Mouse (Mus musculus): ENCODE data around the gene Rps28.
"Not testable (repeated sequence)": the region's sequence is repeated elsewhere in the genome, so short reads cannot be mapped to it uniquely, and the experiment has no call there.

Gene Rps28

DNA sequence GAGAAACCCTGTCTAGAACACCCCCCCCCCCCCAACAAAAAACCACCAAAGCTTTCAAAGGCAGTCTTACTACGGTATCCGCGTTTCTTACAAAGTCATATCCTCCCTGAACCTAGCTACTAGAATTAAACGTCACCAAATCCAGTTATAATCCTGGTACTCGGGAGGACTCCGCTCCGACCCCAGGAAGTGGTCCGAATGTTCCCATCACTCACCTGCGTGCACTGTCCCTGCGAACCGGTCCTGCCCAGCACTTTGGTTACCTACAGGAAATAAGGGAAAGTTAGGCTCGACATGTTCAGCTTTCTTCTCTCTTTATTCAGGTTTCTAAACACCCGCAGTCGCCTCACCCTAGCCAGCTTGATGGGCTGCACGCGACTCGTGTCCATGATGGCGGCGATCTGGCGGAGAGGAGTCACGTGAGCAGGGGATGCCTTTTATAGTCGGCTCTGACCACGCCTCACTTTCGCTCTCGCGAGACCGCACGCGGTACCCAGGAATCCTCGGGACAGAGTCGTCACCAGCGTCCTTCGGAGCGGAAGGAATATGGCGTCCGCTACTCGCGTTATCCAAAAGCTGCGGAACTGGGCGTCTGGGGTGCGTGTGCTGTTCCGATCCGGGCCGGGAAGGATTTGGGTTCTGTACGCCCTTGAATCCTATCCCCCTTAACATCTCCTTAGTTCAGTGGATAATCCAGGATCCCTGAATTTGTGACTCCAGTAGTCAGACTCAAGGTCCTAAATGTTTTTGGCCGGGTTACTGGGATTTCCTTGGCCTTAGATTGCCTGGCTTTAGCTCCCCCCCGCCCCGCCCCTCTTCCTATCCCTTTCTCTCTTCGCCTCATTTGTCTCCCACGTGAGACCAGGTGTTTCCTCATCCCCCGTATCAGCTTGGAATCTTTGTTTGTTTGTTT is at the start of gene Rps28, which contains the start of gene Ndufa7:
Gene Rps28 (minus strand): TSS at position 479 of the 913 bp plus-strand sequence.
Gene Ndufa7 (plus strand): TSS at position 489 of the 913 bp plus-strand sequence.
- DNase-seq (ENCODE audit: low spot score in 2 of 2) = peak; percentile 97 to 99

DNA sequence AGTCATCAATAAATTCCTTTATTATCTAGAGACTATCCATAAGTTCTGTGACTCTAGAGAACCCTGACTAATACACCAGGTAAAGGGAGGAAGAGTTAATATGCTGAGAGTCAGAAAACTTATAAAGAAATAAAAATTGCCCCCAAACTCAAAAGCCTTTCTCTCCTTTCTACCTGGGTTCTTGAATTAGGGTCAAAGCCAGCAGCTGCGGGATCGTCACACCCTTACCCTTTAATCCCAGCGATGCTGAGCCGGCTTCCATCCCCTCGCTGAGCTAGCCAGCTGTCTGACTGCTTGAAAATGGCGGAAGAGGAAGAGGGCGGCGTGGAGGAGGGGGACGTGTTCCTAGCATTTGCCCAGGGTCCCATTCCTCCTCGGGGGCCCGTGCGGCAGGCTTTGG is 49.2 kb upstream of the Rps28 start, which contains the start of gene Gm7029:
Gene Gm7029 (plus strand): TSS at position 301 of the 400 bp plus-strand sequence.
- not testable (repeated sequence) for DNase-seq (ENCODE audit: low spot score in 2 of 2)

DNA sequence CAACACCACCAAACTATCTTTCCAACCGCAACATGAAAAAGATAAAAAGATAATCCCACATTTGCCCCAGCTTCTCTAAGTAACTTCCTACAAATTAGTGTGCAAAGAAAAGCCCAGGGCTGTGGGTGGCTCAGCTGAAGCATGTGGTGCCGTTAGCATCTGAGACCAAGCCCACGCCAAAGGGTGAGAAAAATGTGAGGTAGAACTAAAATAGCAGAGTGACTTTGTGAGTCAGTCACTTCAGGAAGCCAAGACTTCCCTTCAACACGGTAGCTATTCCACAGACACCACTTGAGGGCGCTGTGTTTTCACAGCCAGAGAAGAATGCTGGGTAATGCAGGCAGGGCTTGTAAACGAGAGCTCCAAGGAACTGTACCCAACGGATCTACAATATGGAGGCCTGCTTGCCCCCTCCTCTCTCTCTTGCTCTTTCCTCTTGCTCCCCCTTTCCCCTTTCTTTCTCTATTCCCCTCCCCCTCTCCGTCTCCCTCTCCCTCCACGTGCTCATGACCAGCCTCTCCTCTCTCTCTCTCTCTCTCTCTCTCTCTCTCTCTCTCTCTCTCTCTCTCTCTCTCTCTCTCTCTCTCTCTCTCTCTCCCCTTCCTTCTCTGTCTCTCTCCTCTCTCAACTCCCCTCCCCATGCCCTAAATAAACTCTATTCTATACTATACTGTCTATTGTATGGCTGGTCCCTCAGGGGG is 41.1 kb upstream of the Rps28 start:
- no peak for DNase-seq (ENCODE audit: low spot score in 2 of 2)

DNA sequence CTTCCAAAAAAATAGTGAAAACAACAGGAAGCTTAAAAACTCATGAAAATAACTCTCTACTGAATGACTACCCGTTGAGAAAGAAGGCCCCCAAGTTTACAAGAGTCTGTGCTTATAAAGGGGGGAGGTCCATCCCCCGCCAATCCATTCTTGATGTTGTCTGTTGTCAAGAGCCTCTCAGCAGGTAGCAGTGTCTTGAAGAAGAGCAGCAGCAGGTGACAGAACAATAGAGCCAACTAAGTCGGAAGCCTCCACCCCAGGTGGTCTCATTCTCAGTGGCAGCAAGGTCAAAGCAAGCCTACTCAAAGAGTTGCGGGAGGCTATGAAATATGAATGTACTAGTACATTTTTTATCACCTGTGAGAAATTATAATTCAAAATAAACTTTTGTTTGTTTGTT is 33.5 kb upstream of the Rps28 start:
- DNase-seq (ENCODE audit: low spot score in 2 of 2) = no peak

DNA sequence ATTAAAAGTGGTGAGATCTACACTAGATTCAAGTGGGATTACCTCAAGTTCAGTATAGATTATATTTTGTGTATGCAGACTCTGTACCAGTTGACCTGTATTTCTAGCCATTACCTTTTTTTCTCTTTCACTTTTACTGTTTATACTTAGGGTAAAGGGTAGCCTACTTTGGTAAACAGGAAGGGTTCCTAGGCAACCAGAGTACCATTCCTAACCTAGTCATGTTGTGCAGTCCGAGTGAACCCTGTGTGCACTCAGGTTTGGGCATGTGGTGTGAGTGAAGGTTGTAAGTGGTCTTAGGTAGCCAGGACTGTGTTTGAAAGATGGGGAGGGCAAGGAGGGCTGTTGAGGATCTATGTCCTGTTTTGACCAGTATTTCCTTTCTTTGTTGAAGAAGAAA is 27.0 kb upstream of the Rps28 start:
- no peak for DNase-seq (ENCODE audit: low spot score in 2 of 2)

DNA sequence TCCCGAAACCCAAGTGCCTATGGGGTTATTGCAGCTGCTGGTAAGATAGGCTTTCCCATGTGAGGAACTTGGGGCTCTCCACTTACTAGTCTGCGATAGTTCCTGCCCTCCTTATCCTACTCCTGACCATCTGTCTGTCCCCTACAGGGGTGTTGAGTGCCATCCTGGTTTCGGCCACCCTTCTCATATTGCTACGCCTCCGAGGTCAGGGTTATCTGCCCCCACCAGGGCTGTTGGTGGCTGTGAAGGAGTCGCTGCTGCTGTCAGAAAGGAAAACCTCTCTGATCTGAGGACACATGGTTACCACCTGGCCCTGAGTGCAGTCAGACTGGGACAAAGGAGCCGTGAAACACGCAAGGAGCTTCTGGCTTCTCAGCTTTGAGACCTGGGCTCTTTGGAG is 23.8 kb upstream of the Rps28 start:
- DNase-seq (ENCODE audit: low spot score in 2 of 2) = no peak

DNA sequence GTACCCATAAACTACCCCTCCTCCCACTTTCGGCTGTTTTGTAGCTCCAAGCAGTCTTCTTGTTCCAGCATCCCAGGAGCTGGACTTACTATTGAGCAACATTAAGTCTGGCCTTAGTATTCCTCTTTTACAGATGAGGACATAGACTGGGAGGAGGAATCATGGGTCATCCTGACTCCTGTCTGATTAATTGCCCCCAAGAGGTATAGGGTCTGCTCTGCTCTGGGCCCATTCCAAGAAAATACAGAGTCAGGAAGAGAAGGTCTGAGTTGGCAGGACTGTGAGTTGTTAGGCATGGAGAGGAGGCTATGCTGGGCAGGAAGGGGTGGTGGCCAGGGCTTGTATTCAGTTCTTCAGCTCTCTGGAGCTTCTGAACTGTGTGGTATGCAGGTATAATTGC is 19.8 kb upstream of the Rps28 start:
- no peak for DNase-seq (ENCODE audit: low spot score in 2 of 2)

DNA sequence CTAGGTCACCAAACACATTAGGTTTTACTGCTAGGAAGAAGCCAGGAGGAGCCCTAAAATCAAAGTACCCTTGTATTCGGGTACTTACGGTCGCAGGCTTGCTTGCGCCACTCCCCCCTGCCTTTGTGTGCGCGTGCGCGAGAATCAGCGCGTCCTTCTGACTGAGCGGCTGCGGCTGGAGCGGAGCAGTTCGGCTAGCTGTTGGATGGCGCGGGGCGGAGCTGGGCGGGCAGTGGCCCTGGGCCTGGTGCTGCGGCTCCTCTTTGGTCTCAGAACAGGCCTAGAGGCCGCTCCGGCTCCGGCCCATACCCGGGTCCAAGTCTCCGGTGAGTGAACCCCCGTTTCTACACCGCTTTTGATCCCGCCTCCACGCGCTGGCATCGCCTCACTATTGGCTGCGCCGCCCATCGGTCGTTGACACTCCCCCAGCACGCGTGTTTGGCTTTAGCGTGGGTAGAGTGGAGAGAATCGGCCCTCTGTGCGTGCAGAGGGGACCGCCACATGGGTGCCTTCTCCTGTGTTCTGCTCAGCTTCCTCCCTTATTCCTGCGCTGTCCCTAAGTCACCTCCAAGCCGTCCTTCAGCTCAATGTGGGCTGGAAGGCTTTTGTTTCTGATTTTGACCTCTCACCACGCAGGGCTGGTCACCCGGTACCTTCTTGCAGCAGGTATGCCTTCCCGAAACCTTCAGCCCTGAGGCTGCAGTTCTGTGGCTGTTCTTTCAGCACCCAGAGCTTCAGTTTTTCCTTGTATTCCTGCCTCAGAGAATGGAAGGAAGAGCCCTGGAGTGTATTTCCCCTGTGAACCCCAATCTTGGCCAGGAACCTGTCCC is 18.8 kb upstream of the Rps28 start, which contains the start of gene Cd320:
Gene Cd320 (plus strand): TSS at position 126 of the 830 bp plus-strand sequence.
- peak; percentile 85 to 87 for DNase-seq (ENCODE audit: low spot score in 2 of 2)

DNA sequence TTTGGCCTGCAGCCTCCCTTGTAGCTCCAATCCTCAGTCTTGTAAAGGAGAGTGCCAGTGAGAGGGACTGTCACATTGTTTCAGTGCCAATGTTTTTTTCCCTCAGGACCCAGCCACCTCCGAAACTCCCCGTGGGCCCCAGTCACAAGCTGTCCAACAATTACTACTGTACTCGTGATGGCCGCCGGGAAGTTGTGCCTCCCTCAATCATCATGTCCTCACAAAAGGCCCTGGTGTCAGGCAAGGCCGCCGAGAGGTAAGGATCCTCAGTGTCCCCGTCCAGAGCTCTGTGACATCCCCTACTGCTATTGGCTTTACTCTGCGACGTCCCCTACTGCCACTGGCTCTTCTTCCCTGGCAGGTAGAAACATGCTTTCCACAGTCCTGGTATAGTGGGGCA is 5.2 kb upstream of the Rps28 start:
- no peak for DNase-seq (ENCODE audit: low spot score in 2 of 2)

DNA sequence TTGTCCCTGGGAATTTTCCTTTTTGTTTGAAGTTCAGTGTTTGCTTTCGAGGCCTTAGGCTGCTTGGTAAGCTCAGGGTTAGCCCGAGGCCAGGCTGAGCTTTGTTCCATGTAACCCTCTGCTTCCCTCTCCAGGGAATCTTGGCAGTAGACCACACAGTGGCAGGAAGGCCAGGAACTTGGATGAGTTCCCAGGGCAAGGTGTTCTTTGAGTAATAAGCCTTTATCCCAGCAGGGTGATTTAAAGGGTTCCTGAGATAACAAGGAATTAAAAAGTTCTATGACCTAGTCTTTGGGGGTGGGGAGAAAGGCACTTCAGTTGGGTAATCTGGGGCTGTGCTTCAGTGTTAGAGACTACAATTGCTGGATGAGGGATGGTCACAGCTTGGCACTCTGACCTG is 4.5 kb upstream of the Rps28 start:
- no peak for DNase-seq (ENCODE audit: low spot score in 2 of 2)

DNA sequence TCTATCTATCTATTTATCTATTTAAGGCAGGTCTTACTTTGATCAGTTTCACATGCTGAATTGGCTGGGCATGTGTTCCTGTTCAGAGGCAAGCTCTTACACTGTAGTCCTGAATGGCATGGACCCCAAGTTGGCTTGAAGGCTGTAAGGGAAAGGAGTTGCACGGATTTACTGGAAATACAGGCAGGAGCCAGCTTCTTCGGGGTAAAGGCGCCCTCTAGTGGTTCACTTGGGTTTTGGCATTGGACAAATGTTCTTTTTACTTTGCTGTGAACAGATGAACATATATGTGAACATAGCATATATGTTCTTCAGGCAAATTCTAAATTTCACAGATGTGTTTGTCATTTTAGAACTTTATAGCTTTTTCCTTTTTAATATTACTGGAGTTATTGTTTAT is 2.5 kb upstream of the Rps28 start:
- peak; percentile 51 to 74 for DNase-seq (ENCODE audit: low spot score in 2 of 2)

DNA sequence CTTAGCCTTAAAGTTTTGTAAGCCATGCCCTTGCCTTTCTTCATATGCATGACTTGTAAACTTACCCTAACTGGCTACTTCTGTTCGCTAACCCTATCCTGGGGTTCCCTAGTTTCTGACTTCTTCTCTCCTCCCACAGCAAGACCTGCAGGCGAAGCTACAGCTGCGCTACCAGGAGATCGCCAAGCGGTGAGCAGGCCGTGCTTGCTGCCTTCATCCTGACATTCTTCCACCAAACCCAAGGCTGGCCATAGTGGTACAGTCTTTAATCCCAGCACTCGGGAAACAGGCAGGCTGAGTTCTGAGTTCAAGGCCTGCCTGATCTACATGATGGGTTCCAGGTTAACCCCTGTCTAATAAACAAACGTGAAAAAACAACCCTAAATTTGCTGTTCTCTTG is 1.1 kb upstream of the Rps28 start:
- DNase-seq (ENCODE audit: low spot score in 2 of 2) = no peak

DNA sequence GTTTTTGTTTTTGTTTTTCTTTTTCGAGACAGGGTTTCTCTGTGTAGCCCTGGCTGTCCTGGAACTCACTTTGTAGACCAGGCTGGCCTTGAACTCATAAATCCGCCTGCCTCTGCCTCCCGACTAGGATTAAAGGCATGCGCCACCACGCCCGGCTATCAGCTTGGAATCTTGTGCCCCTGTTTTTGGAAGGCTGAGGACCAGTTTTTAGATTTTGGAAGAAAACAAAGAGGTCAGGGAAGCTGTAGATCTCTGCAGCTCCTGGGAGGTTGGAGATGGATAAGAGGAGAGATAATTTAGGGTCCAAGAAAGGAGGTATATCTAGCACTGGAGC is 602 bp upstream of the Rps28 start:
- DNase-seq (ENCODE audit: low spot score in 2 of 2) = not testable (repeated sequence)

DNA sequence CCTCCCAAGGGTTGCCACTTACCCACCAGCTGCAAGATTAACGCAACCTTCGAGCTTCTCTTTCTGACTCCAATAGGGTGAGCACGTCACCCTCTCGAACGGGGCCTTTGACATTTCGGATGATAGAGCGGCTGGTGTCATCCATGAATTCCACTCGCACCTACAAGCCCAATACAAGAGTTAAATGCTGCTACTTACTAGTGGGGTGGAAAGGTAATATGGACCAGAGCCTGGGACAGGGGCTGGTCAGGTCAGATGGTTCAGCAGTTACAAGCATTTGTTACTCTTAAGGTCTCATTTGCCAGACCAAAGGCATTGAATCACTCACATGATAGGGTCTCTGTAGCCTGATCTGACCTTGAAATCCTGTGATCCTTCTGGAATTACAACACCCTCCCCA is 1.2 kb downstream of the Rps28 start:
- not testable (repeated sequence) for DNase-seq (ENCODE audit: low spot score in 2 of 2)

DNA sequence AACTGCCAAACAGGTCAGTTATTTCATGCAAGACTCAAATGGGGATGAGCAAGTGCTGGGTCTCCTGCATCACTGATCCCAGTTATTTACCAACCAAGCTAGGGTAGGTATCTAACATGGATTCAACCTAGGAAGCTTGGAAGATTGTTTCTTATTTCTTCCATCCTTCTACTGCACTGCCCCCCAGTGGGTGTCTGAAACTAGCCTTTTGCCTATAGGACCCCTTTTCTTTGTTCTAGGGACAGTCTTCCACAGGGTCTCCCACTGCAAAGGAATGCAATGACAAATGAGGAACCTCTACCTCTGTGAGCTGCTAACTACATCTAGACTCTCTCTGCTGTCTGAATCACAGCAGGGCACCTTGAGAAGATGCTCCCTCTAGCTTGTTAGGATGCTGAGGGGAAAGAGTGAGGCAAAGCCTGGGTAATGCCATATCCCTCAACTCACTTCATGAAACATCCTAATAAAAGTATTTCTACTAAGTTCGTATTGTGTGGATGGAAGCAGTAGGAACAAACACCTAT is 1.9 kb downstream of the Rps28 start:
- no peak for DNase-seq (ENCODE audit: low spot score in 2 of 2)

DNA sequence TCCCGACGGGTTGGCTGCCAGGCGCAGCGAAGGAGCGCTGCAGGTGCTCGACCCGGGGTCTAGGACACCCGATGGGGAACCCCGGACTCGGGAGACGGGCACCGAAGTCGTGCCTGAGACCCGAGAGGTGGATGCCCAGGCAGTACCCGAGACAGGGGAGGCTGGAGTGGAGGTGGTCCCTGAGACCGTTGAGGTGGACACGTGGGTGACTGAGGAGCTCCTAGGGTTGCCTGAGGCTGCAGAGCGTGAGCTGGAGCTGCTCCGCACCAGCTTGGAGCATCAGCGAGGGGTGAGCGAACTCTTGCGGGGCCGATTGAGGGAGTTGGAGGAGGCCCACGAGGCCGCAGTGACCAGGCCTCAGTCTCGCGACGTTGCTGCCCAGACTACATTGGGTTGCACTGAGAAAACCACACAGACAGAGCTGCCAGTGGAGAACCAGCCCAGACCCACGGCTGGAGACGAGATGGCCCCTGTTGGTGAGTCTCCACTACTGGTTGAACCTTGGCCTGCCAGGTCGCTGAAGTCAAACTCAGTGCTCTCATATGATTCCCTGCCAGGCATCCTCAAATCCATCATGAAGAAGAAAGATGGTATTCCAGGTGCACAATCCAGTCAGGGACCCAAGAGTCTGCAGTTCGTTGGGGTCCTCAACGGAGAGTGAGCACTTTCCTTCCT is 6.3 kb downstream of the Rps28 start:
- no peak for DNase-seq (ENCODE audit: low spot score in 2 of 2)

DNA sequence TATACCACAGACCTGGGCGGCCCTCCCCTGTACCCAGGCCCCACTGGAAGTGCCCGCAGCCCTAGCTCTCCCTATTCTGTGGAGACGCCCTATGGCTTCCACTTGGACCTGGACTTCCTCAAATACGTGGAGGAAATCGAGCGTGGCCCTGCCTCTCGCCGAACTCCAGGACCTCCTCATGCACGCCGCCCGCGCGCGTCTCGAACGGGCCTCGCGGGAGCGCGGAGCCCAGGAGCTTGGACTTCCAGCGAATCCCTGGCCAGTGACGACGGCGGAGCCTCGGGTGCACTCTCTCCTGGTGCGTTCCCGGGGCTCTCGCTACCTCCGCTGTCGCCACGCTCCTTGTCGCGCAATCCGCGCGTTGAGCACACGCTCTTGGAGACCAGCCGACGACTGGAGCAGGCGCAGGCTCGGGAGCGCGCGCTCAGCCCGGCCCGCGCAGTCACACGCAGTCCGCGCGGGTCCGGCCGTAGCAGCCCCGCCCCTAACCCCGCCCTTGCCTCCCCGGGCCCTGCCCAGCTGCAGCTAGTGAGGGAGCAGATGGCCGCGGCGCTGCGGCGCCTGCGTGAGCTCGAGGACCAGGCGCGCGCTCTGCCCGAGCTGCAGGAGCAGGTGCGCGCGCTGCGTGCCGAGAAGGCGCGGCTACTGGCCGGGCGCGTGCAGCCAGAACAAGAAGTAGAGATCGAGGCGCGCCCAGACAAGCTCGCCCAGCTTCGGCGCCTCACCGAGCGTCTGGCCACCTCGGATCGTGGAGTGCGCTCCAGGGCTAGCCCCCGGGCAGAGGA is 7.0 kb downstream of the Rps28 start:
- peak; percentile 83 to 90 for DNase-seq (ENCODE audit: low spot score in 2 of 2)

DNA sequence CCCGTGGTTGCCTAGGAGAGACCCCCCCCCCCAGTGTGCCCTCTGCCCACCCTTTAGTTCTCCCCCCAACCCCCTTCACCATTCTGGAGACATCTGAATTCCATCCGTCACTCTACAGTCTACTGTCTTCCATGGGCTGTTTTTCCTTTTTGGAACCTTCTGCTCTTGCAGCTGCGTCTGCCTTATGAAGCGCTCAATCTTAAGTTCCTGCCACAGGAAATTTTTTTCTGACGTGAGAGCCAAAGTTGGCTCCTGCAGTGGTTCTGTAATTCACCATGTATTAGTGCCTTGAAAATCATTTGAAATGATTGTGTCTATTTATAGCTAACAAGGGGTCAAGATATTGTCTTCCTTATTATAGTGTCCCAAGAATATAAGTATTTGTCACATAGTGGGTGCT is 7.8 kb downstream of the Rps28 start:
- no peak for DNase-seq (ENCODE audit: low spot score in 2 of 2)

DNA sequence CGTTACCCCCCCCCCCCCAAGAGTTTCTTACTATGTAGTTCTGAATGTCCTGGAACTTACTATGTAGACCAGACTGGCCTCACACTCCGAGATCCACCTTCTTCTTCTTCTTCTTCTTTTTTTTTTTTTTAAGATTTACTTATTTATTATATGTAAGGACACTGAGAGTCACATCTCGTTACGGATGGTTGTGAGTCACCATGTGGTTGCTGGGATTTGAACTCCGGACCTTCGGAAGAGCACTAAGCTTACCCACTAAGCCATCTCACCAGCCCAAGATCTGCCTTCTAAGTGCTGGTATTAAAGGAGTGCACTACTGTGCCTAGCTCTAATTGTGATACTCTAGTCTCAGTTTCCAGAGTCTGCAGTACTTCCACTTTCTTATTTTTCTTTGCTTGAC is 9.0 kb downstream of the Rps28 start:
- DNase-seq (ENCODE audit: low spot score in 2 of 2) = no peak

DNA sequence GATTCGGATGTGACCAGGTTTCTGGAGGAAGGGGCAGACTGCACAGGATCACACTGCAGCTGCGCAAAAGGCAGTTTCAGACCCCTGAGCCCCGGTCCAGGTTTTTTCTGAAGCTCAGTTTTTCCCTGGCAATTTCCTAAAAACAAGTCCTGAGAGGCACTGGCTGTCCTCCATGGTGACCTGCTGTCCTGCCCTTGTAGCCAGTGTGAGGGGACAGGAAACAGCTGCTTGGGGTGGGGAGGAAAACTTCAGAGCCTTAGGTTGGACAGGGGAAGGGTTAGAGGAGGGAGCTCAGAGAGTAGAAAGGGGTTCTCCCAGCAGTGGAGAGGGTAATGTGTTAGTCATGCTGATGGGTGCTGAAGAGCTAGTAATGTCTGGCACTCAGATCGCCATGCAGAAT is 11.4 kb downstream of the Rps28 start:
- DNase-seq (ENCODE audit: low spot score in 2 of 2) = peak in 1 of 2 experiments; percentile 48

Data from urinary bladder, postnatal 4 days (tissue).